Mouse (Mus musculus) left cerebral cortex, adult 11 months (tissue): ENCODE results near the gene Card19.

Source experiments
- DNase-seq: peaks from one replicate; pipeline ENCODE4 v3.0.0; 2022; ENCODE audit warnings: low spot score

Card19 gene

DNA sequence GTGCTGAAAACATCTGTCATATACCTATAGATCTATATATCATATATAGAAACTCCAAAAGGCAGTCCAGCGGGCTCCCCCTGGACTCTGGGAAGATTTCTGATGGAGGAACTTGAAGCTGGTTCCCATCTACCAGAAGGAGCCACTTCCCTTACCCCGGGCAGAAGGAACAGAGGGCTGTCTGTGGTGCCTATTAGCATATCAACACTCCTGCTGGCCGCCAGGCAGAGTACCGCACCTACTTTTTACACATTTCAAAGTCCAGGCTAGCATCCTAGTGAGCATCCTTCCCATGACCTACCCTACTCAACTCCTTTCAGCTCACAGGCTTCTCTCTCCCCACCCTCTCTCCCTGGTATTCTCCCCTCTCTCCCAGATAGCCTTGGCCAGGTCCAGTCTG is 9.8 kb upstream of the Card19 start:
- no peak for DNase-seq

- DNase-seq: no peak
Observed at GRCm38 (mm10) chr13:49225159-49225558, 9.3 kb upstream of the Card19 start.

GRCm38 (mm10) chr13:49224729-49225128 is 8.9 kb upstream of the Card19 start:
- DNase-seq: no peak

DNA sequence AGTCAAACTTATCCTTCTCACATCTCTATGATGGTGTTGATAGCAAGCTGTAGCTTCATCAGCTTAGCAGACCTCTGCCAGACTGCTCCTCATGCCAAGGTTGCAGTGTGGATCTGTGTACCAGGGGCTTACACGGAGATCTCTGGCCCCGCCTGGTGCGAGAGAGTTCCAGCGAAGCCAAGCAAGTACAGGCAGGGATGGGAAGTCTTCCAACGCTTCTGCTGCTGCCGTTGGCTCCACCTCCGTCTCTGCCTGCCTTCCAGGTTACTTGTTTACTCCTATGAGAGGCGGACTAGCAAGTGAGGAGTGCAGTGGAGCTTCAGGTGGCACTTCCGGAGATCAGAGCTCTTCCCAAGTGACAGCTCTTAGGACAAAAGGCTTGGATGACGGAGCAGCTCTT is 8.5 kb upstream of the Card19 start:
- no peak for DNase-seq

- no peak for DNase-seq
Observed at GRCm38 (mm10) chr13:49220912-49221311, 5.1 kb upstream of the Card19 start.

DNA sequence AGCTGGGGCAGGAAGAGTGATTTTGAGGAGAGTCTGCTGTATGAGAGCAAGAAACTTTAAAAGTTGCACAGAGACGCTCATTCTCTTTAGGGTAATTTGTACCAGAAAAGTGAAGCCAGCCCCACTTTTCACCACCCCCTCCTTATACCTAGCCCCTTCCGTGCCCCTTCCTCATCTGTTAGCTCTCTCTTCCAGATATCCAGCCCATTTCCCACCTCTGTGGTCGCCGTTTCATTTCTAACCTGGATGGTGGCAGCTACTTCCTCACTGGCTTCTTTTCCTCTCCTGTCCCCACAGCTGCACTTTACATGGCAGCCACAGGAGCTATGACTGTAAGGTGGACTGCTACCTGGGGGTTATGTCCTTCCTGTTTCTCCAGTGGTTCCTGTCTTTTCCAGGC is 3.5 kb upstream of the Card19 start:
- DNase-seq: no peak

DNA sequence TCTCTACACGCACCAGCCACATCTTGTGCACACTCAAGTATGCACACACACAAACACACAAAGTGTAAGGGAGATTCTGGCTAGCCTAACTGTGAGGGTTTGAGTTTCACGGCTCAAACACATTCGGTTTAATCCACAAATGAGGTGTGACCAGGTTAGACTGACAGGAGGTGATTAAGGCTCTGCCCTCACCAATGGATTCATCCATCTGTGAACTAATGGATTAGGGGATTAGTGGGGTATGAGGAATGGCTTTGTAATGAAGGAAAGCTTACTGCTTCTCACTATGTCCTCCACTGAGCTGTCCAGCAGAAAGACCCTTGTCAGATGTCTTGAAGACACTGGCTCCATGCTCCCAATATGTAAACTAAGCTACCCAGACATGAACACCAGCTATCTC is 2.8 kb upstream of the Card19 start:
- DNase-seq: no peak

DNA sequence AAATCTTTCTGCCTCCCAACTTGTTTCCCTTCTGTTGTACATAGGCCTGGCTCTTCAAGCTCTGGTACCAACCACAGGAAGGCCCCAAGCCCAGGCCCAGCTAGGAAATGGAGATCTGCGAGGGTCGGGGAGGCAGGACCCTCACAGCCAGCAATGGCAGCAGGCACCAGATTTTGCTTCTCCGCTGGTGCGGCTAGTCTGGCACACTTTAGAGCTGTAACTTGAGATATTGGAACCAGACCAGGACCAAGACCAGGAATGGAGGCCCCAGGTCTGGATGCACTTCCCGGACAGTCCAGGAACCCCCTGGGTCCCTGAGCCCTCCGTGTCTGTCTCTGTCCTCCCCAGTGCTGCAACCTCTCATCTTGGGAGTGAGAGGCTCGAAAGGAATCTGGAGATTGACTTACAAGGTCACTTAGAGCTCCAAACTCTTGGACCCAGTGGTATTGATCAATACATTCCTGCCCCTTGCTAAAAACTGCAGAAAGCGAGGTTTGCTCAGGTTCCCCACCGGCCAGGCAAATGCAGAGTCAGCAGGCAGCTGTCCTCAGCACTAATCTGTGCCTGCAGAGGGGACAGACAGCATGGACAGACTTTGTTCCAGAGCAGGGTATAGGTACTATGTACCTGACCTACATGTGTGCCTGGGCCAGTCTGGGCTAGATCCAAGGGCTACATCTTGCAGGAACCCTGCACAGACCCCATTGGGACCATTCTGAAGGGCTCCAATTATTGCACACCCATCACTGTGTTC is 1.1 kb upstream of the Card19 start:
- DNase-seq: no peak

- DNase-seq: no peak
Observed at GRCm38 (mm10) chr13:49216220-49216552, 349 bp upstream of the Card19 start.

GRCm38 (mm10) chr13:49215128-49215503 is 721 bp downstream of the Card19 start:
- DNase-seq: no peak

- no peak for DNase-seq
Observed at GRCm38 (mm10) chr13:49214454-49214853, 1.4 kb downstream of the Card19 start.

DNA sequence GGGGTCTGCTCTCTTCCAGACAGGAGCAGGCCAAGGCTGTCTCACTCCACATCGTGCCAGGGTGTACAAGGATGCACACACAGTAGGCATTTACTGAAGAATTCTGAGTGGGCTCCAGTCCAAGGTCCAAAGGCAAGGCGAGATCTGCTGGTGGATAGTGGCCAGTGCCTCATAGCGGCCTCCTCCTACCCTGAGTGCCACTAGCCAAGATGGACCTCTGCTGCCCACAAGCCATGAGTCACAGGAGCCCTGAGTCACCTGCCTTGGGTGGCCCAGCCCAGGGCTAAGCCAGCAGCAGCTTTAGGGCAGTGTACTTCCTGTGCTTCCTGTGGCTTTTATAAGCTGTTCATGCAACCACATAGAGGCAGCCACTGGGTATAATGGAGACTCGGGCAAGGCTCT is 2.3 kb downstream of the Card19 start:
- DNase-seq: no peak

GRCm38 (mm10) chr13:49212711-49213500 is 2.9 kb downstream of the Card19 start:
- DNase-seq: no peak

DNA sequence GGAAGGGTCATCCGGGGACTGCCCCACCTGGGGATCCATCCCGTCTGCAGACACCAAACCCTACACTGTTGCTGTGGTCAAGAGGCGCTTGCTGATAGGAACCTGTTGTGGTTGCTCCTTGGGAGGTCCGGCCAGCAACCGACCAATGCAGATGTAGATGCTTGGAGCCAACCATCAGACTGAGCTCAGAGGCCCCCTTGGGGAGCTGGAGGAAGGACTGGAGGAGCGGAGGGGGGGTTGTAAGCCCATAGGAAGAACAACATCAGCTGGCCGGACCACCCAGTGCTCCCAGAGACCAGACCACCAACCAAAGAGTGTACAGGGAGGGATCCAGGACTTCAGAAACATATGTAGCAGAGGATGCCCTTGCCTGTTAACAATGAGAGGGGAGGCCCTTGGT is 6.5 kb downstream of the Card19 start:
- DNase-seq: no peak

- DNase-seq: no peak
Observed at GRCm38 (mm10) chr13:49206341-49206740, 9.5 kb downstream of the Card19 start.

DNA sequence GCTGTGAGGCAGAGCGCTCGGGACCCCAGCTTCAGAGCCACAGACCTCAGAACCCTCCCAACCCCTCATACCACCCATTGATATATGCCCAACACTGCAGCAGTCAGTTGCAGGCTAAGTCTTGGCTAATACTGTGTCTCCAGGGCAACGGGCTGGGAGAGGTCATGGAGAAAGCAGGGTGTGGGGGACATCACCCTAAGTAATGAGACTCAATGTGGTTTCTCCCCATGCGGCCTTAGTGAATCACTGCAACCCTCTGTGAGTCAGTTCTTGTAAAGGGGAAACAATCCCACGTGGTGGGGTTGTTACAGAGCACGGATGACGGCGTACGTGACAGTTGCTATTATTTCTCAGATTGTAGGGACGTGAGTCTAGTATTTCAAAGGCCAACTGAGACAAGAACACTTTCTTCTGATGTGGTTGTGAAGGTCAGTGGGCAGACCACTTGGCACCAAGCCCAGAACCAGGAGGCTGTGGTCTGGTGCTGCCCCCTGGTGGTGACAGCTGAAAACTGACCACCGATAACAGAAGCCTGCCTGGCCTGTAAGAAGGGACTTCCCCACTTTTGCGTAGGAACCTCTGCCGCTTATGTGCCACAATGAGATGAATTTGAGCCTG is 10.3 kb downstream of the Card19 start:
- peak; percentile 66 for DNase-seq

DNA sequence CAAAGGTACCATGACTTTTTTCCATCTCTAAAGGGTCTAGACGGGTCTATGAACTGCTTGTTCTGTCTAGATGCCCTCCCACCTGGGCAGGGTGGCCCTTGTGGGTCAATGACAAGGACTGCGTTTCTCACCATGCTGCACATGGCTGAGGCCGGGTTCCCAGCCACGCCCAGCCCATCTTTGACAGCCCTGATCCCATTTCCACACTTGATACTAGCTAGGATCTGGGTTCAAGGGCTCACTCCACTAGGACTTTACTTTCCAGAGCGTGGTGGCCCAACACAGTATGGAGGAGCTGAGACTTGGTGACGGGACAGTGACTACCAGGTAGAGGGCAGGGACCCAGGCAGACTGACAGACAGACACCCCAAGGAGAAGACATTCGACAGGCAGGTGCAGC is 13.3 kb downstream of the Card19 start:
- no peak for DNase-seq

- no peak for DNase-seq
Observed at GRCm38 (mm10) chr13:49200688-49201087, 15.1 kb downstream of the Card19 start.

GRCm38 (mm10) chr13:49199891-49200290 is 15.9 kb downstream of the Card19 start:
- no peak for DNase-seq

- no peak for DNase-seq
Observed at GRCm38 (mm10) chr13:49198734-49199133, 17.1 kb downstream of the Card19 start.

- no peak for DNase-seq
Observed at GRCm38 (mm10) chr13:49196766-49197165, 19.1 kb downstream of the Card19 start.

GRCm38 (mm10) chr13:49196211-49196610 is 19.6 kb downstream of the Card19 start:
- no peak for DNase-seq

DNA sequence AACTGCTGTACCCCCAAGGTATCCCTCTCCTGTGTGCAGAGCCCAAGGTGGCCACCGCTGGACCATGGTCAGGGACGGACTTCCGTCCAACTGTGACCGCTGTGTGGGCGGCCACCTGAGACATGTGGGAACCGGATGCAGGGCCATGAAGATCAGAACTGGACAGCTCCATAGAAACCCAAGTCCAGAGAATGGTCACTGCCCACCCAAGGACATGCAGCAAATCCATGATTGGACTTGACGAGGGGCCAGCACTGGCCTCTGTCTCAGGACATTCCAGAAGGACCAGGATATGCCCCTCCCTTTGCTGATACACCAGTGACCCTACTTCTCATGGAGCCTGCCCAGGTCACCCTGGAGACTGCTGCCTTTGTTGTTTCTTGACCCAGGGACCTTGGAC is 20.2 kb downstream of the Card19 start:
- DNase-seq: no peak
